Mouse (Mus musculus) stomach, embryonic 15.5 days (tissue): Measurements from ENCODE around the gene Spats2. TPM values are rescaled to one million over a fixed set of nuclear protein-coding genes. Genes with fewer than 3 reads are reported as not detected.

Experiments
- ATAC-seq: fragments of 200-750 bp; cut with Nextera tagmentation; 2 replicates; pipeline ENCODE4 v1.8.0; 2017; ENCODE audit warnings: low read depth, moderate number of reproducible peaks, moderate TSS enrichment; ENCODE audit not compliant: insufficient read depth, low FRiP score
- H3K27ac ChIP-seq: fragments of 300-500 bp; sonication (generic); 2 replicates; pipeline ENCODE4 v1.5.1; 2015; ENCODE audit warnings: mild to moderate bottlenecking, inconsistent platforms
- H3K27me3 ChIP-seq: fragments of 300-500 bp; sonication (generic); replicated peaks from 2 replicates; pipeline ENCODE4 v1.6.1; 2015; ENCODE audit warnings: inconsistent platforms
- H3K36me3 ChIP-seq: fragments of 300-500 bp; sonication (generic); 2 replicates; pipeline ENCODE4 v1.6.1; 2015; ENCODE audit warnings: inconsistent platforms
- H3K4me1 ChIP-seq: fragments of 300-500 bp; sonication (generic); 2 replicates; pipeline ENCODE4 v1.6.1; 2015; ENCODE audit warnings: inconsistent platforms
- H3K4me2 ChIP-seq: fragments of 300-500 bp; sonication (generic); 2 replicates; pipeline ENCODE4 v1.6.1; 2015; ENCODE audit warnings: mild to moderate bottlenecking, inconsistent platforms
- H3K4me3 ChIP-seq: fragments of 300-500 bp; sonication (generic); replicated peaks from 2 replicates; pipeline ENCODE4 v1.5.1; 2015; ENCODE audit warnings: inconsistent platforms
- H3K9ac ChIP-seq: fragments of 300-500 bp; sonication (generic); 2 replicates; pipeline ENCODE4 v1.6.1; 2015; ENCODE audit warnings: inconsistent platforms
- H3K9me3 ChIP-seq: fragments of 300-500 bp; sonication (generic); 2 replicates; pipeline ENCODE4 v1.6.1; 2016; ENCODE audit warnings: inconsistent platforms
- WGBS: fragments of 180-500 bp; shearing (Covaris S2); methylation state at CpG from one replicate; pipeline ENCODE4 v1.1.7; 2015; 5-methylcytosine and 5-hydroxymethylcytosine counted together
- polyA plus RNA-seq: library from polyadenylated mRNA; unstranded; fragments of >200 nt; fragmentation: Nextera tagmentation; extraction: Ambion mirVana; gene quantifications from 2 replicates; pipeline ENCODE4 v1.2.1, GENCODE M21; 2015

The Spats2 gene
- polyA plus RNA-seq, 1 experiment from 2014 or later, result 28.3 TPM

GRCm38 (mm10) chr15:99099139-99099556 lies 26.6 kb upstream of the Spats2 start:
- Histone ChIP-seq H3K4me1 (peaks cover 39% of the 10 kb centered on the region), H3K4me2 (peak overlapping the region; percentile 74), H3K27ac (peak overlapping the region; percentile 78), H3K9ac (no peak overlapping the region), H3K27me3 (peaks cover 46% of the 10 kb centered on the region), H3K9me3 (no peaks in the 10 kb centered on the region), H3K36me3 (no peaks in the 10 kb centered on the region), H3K4me3 (peak overlapping the region; percentile 35)
- 2% methylated on average over 15 of the region's 15 CpGs for WGBS
- peak; percentile 93 for ATAC-seq

DNA sequence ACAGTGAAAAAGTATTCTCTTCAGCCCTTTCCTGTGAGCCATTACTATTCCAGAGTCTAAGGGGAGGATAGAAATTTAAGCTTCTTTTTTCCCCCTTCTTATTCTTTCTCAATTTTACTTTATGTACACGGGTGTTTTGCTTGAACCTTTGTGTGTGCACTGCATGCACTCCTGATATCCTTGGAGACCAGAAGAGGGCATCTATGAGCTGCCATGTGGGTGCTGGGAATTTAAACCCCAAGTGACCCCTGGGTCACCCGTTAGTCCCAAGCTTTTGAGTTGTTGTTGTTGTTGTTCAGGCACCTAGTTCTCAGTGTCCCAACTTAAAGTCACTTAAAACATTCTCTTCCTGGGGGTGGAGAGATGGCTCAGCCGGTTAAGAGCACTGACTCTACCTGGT lies 25.7 kb upstream of the Spats2 start:
- ATAC-seq, result no peak
- Histone ChIP-seq H3K9ac (no peak overlapping the region), H3K36me3 (no peaks in the 10 kb centered on the region), H3K27ac (no peak overlapping the region), H3K4me3 (peak overlapping the region; percentile 35), H3K4me1 (peaks cover 35% of the 10 kb centered on the region), H3K9me3 (no peaks in the 10 kb centered on the region), H3K4me2 (peak overlapping the region; percentile 74), H3K27me3 (peaks cover 40% of the 10 kb centered on the region)
- WGBS, result 40% methylated on average over 3 of the region's 3 CpGs

DNA sequence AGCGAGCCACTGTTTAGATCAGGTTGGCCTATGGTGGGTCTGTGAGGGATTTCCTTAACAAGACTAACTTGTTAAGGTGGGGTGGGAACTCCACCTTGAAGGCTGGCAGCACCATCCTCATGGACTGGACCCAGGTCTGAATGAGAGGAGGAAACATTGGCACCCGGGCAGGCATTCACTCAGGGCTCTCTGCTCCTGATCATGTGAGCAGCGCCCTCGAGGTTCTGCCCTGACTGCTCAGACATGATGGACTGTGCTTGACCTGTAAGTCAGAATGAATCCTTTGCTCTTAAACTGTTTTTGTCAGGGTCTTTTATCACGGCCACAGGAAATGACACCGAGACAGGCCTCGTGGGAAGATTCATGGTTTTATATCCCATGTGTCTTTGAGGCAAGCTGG lies 20.5 kb upstream of the Spats2 start:
- no peak overlapping the region for H3K4me2 ChIP-seq
- H3K27ac ChIP-seq, result no peak overlapping the region
- H3K27me3 ChIP-seq, result no peaks in the 10 kb centered on the region
- H3K4me3 ChIP-seq, result no peak overlapping the region
- no peak overlapping the region for H3K9ac ChIP-seq
- WGBS, result 37% methylated on average over 7 of the region's 7 CpGs
- no peaks in the 10 kb centered on the region for H3K4me1 ChIP-seq
- no peaks in the 10 kb centered on the region for H3K36me3 ChIP-seq
- no peaks in the 10 kb centered on the region for H3K9me3 ChIP-seq
- no peak for ATAC-seq

- Histone ChIP-seq H3K4me2 (no peak overlapping the region), H3K9me3 (no peaks in the 10 kb centered on the region), H3K4me3 (no peak overlapping the region), H3K27me3 (no peaks in the 10 kb centered on the region), H3K27ac (no peak overlapping the region), H3K4me1 (no peaks in the 10 kb centered on the region), H3K36me3 (no peaks in the 10 kb centered on the region), H3K9ac (no peak overlapping the region)
- WGBS, result 71% methylated on average over 3 of the region's 3 CpGs
- ATAC-seq, result no peak
Measured at GRCm38 (mm10) chr15:99107866-99108265, 17.9 kb upstream of the Spats2 start.

DNA sequence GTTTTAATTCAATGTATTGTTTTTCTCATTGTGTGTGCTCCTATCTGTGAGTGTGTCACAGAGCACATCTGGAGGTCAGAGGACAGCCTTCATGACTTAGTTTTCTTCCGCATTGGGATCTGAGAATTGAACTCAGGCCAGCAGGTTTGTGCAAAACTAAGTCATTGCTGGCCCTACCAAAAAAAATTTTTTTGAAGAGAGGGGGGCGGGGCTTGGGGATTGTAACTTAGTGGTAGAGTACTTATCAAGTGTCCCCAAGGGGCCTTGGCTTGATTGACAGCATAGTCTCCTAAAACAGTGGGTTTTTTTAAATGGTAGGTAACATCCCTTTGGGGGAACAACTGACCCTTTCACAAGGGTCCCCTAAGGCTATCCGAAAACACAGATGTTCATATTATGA lies 14.6 kb upstream of the Spats2 start:
- Histone ChIP-seq H3K4me2 (no peak overlapping the region), H3K4me1 (no peaks in the 10 kb centered on the region), H3K9me3 (no peaks in the 10 kb centered on the region), H3K9ac (no peak overlapping the region), H3K27ac (no peak overlapping the region), H3K36me3 (no peaks in the 10 kb centered on the region), H3K27me3 (no peaks in the 10 kb centered on the region), H3K4me3 (no peak overlapping the region)
- ATAC-seq, result no peak
- WGBS, result 79% methylated on average over 3 of the region's 3 CpGs

DNA sequence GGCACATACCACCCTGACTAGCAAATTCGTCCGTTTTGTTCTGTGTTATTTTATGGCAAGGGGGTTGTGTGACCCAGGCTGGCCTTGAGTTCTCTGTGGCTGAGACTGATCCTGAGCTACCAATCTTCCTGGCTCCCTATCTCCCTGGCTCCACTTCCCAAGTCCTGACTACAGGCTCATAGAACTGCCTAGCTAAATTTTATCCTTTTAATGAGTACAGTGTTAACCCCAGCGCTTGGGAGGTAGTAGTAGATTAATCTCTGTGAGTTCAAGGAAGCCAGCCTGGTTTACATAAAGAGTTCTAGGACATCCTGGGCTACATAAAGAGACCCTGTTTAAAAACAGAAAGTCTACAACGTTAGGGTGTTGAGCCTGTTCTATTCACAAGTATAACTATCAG lies 13.9 kb upstream of the Spats2 start:
- no peak for ATAC-seq
- H3K36me3 ChIP-seq, result no peaks in the 10 kb centered on the region
- 51% methylated on average over 4 of the region's 4 CpGs for WGBS

DNA sequence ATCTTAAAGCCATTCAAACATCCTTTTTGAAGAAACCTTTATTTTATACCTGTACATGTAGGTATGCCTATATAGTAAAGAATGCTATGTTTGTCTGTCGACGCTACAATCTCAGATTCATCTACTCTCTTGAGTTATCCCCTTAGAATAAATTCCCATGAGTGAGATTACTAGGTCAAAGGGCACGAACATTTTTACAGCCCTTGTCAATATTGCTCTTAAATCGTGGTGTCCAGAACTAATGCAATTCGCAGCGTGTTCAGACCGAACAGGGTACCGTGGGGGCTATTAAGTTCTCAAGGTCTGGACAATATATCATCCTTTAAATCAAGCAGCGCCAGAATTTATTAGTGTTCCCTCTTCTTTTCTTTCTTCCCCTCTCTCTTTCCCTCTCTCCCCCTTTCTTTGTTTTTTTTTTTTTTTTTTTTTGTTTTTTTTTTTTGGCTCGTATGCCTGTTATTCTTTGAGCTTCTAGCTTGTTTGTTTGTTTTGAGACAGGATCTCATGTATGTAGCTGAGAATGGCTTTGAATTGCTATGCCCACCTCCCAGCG lies 12.8 kb upstream of the Spats2 start:
- no peak overlapping the region for H3K4me3 ChIP-seq
- no peaks in the 10 kb centered on the region for H3K36me3 ChIP-seq
- no peak for ATAC-seq
- WGBS, result 54% methylated on average over 11 of the region's 11 CpGs
- no peaks in the 10 kb centered on the region for H3K4me1 ChIP-seq
- H3K27me3 ChIP-seq, result no peaks in the 10 kb centered on the region
- peak overlapping the region; percentile 19; the same call in 1 of the 2 replicates for H3K4me2 ChIP-seq
- H3K27ac ChIP-seq, result no peak overlapping the region
- no peak overlapping the region for H3K9ac ChIP-seq
- H3K9me3 ChIP-seq, result no peaks in the 10 kb centered on the region

More for the DNA sequence above, 13.9 kb upstream of the Spats2 start:
- H3K9me3 ChIP-seq, result no peaks in the 10 kb centered on the region
- H3K4me1 ChIP-seq, result no peaks in the 10 kb centered on the region
- no peak overlapping the region for H3K27ac ChIP-seq
- no peak overlapping the region for H3K4me3 ChIP-seq
- no peaks in the 10 kb centered on the region for H3K27me3 ChIP-seq
- H3K4me2 ChIP-seq, result no peak overlapping the region
- H3K9ac ChIP-seq, result no peak overlapping the region

DNA sequence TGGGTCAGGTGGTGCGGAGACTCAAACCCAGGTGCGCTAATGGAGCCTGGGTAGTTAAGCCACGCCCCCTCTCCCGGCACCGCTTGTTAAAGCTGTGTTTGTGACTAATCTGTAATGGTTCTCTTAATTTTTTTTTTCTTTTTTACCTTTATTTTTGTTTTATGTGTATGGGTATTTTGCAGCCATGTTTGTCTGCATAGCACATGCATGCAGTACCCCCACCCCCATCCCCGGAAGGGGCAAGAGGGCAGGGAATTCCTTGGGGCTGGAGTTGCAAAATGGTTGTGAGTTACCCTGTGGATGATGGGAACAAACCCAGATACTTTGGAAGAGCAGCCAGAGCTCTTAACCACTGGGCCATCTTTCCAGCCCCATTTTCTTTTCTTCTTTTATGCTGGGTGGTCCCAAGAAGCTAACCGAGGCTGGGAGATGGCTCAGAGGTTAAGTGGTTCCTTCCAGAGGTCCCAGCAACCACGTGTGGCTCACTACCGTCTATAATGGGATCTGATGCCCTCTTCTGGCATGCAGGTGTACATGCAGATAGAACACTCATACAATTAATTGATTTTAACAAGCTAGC lies 12.2 kb upstream of the Spats2 start:
- no peaks in the 10 kb centered on the region for H3K4me1 ChIP-seq
- no peaks in the 10 kb centered on the region for H3K9me3 ChIP-seq
- H3K9ac ChIP-seq, result no peak overlapping the region
- H3K27ac ChIP-seq, result no peak overlapping the region
- peak overlapping the region; percentile 19; the same call in 1 of the 2 replicates for H3K4me2 ChIP-seq
- whole genome bisulfite sequencing, result 8% methylated on average over 9 of the region's 9 CpGs
- no peaks in the 10 kb centered on the region for H3K27me3 ChIP-seq
- ATAC-seq, result no peak
- no peaks in the 10 kb centered on the region for H3K36me3 ChIP-seq
- no peak overlapping the region for H3K4me3 ChIP-seq

DNA sequence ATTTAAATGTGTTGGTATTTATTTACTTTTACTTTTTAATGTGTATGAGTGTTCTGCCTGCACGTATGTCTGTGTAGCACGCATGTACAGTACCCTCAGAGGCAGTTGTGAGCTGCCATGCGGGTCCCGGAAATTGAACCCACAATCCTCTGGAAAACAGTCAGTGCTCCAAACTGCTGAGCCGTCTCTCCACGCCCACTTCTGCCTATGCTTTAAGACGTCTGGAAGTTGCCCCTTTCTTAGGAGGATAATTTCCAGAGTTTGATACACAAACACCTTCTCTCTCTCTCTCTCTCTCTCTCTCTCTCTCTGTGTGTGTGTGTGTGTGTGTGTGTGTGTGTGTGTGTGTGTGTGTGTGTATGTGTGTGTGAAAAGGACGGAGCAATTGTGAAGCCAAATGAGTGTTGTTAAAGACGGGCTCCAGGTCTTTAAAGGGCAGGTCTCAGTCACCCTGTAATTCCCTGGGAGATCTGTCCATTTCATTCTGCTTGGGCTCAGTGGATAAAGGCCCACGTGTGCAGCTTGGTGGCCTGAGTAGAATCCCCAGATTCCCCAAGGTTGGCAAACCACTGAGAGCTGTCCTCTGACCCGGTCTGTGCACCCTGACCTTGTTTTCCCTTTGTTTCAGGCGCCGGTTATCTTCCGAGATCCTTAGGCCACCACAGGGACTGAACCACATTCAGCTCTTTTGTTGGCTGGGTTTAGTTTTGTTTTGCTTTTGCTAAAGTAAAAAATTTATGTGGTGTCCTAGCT lies 11.2 kb upstream of the Spats2 start:
- H3K4me2 ChIP-seq, result no peak overlapping the region
- H3K4me1 ChIP-seq, result no peaks in the 10 kb centered on the region
- H3K27ac ChIP-seq, result 0 out of 2 replicates have a peak overlapping the region, but pooled peaks have one; percentile 32
- no peak for ATAC-seq
- H3K27me3 ChIP-seq, result no peaks in the 10 kb centered on the region
- H3K9me3 ChIP-seq, result no peaks in the 10 kb centered on the region
- H3K4me3 ChIP-seq, result no peak overlapping the region
- no peaks in the 10 kb centered on the region for H3K36me3 ChIP-seq
- 47% methylated on average over 14 of the region's 14 CpGs for WGBS
- H3K9ac ChIP-seq, result no peak overlapping the region

DNA sequence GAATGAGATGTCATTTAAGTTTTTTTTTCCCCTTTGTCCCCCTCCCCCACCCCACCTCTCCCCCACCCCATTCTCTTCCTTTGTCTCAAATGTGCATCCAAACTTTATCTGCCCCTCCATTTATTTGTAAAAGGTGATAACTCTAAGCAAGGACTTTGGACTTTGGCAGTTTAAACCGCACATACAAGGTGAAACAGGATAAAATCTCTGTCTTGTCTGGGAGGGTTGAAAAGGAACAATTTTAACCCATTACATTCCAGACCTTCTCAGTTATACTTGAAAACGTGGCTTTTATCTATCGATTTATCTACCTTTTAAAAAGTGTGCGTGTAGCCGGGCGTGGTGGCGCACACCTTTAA lies 10.7 kb upstream of the Spats2 start:
- H3K9ac ChIP-seq, result no peak overlapping the region
- no peak overlapping the region for H3K27ac ChIP-seq
- no peaks in the 10 kb centered on the region for H3K9me3 ChIP-seq
- 70% methylated on average over 7 of the region's 7 CpGs for WGBS
- no peaks in the 10 kb centered on the region for H3K4me1 ChIP-seq
- no peaks in the 10 kb centered on the region for H3K36me3 ChIP-seq
- H3K4me3 ChIP-seq, result no peak overlapping the region
- H3K27me3 ChIP-seq, result no peaks in the 10 kb centered on the region
- H3K4me2 ChIP-seq, result no peak overlapping the region
- ATAC-seq, result no peak

DNA sequence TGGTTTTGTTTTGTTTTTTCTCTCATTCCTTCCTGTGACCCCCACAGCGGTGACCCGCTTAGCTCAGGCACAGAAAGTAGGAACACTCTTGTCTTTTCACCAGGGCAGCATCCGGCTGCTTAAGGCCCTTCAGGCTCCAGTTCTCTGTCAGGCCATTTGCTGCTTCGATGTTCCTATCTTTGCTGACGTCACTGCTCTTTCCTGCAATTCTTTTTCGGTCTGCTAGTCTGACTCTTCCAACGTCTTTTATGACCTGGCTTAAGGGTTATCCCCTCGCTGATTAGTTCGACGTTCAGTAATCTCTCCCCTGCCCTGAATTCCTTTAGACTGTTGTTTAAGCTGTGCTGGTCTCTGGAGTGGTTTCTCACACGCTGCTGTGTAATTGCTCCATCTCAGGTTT lies 9.2 kb upstream of the Spats2 start:
- H3K4me3 ChIP-seq, result no peak overlapping the region
- 37% methylated on average over 11 of the region's 11 CpGs for WGBS

DNA sequence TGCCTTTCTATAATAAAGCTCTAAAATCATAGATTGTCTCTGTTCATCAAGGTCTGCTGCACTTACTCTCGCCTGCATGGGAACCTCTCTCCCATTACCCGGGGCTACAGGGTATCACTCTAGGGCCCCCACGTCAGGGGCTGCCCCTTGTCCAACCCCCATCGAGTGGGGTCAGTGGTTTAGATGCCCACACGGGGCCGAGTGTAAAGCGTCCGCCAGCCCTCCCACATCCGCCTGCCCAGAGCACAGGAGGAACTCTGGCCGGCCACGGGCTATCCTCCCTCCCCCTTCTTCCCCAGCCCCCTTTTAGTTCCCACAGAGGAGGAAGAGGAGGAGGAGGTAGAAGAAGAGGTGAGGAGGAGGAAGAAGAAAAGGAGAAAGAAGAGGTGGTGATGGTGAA lies 4.9 kb upstream of the Spats2 start:
- no peaks in the 10 kb centered on the region for H3K4me1 ChIP-seq
- H3K27ac ChIP-seq, result no peak overlapping the region
- H3K27me3 ChIP-seq, result no peaks in the 10 kb centered on the region
- H3K9me3 ChIP-seq, result no peaks in the 10 kb centered on the region
- no peak overlapping the region for H3K4me2 ChIP-seq
- ATAC-seq, result no peak
- WGBS, result 11% methylated on average over 11 of the region's 11 CpGs
- H3K4me3 ChIP-seq, result no peak overlapping the region
- no peak overlapping the region for H3K9ac ChIP-seq
- no peaks in the 10 kb centered on the region for H3K36me3 ChIP-seq

More for the DNA sequence above, 9.2 kb upstream of the Spats2 start:
- no peak overlapping the region for H3K4me2 ChIP-seq
- no peak overlapping the region for H3K27ac ChIP-seq
- H3K36me3 ChIP-seq, result no peaks in the 10 kb centered on the region
- H3K27me3 ChIP-seq, result no peaks in the 10 kb centered on the region
- no peaks in the 10 kb centered on the region for H3K4me1 ChIP-seq
- no peaks in the 10 kb centered on the region for H3K9me3 ChIP-seq
- H3K9ac ChIP-seq, result no peak overlapping the region
- ATAC-seq, result no peak
